Mouse (Mus musculus) hindbrain, embryonic 16.5 days (tissue): Measurements from ENCODE around the gene Ripor1. TPM values are rescaled to one million over a fixed set of nuclear protein-coding genes. Genes with fewer than 3 reads are reported as not detected.

Experiments used
- ATAC-seq: fragments of 200-750 bp; cut with Nextera tagmentation; 2 replicates; pipeline ENCODE4 v1.8.0; 2017; ENCODE audit warnings: moderate TSS enrichment, moderate library complexity
- H3K27ac ChIP-seq: fragments of 300-500 bp; sonication (generic); 2 replicates; pipeline ENCODE4 v1.5.1; 2014; ENCODE audit warnings: low read depth, mild to moderate bottlenecking, control low read depth, low read length, moderate library complexity
- H3K27me3 ChIP-seq: fragments of 300-500 bp; sonication (generic); replicated peaks from 2 replicates; pipeline ENCODE4 v1.6.1; 2014; ENCODE audit warnings: low read length; ENCODE audit not compliant: control insufficient read depth, insufficient read depth
- H3K36me3 ChIP-seq: fragments of 300-500 bp; sonication (generic); 2 replicates; pipeline ENCODE4 v1.6.1; 2014; ENCODE audit warnings: mild to moderate bottlenecking, low read length, moderate library complexity, mixed read lengths; ENCODE audit not compliant: control insufficient read depth, insufficient read depth
- H3K4me1 ChIP-seq: fragments of 300-500 bp; sonication (generic); 2 replicates; pipeline ENCODE4 v1.6.1; 2014; ENCODE audit warnings: low read depth, low read length; ENCODE audit not compliant: control insufficient read depth, insufficient read depth
- H3K4me2 ChIP-seq: fragments of 300-500 bp; sonication (generic); 2 replicates; pipeline ENCODE4 v1.6.1; 2014; ENCODE audit warnings: mild to moderate bottlenecking, low read length, control low read depth, moderate library complexity
- H3K4me3 ChIP-seq: fragments of 300-500 bp; sonication (generic); 2 replicates; pipeline ENCODE4 v1.5.1; 2014; ENCODE audit warnings: mild to moderate bottlenecking, low read length, control low read depth, moderate library complexity
- H3K9ac ChIP-seq: fragments of 300-500 bp; sonication (generic); 2 replicates; pipeline ENCODE4 v1.6.1; 2014; ENCODE audit warnings: low read depth, mild to moderate bottlenecking, control low read depth, low read length, moderate library complexity
- H3K9me3 ChIP-seq: fragments of 300-500 bp; sonication (generic); 2 replicates; pipeline ENCODE4 v1.6.1; 2014; ENCODE audit warnings: mild to moderate bottlenecking, low read length, moderate library complexity; ENCODE audit not compliant: control insufficient read depth
- WGBS: fragments of 180-500 bp; shearing (Covaris S2); extraction: QIAGEN DNeasy Blood & Tissue Kit; methylation state at CpG from one replicate; pipeline ENCODE4 v1.1.7; 2014; 5-methylcytosine and 5-hydroxymethylcytosine counted together
- polyA plus RNA-seq: library from polyadenylated mRNA; unstranded; fragments of >200 nt; fragmentation: Nextera tagmentation; extraction: Ambion mirVana; gene quantifications from 2 replicates; pipeline ENCODE4 v1.2.1, GENCODE M21; 2015

The Ripor1 gene
- polyA plus RNA-seq, 1 experiment from 2014 or later: 37.2 TPM

DNA sequence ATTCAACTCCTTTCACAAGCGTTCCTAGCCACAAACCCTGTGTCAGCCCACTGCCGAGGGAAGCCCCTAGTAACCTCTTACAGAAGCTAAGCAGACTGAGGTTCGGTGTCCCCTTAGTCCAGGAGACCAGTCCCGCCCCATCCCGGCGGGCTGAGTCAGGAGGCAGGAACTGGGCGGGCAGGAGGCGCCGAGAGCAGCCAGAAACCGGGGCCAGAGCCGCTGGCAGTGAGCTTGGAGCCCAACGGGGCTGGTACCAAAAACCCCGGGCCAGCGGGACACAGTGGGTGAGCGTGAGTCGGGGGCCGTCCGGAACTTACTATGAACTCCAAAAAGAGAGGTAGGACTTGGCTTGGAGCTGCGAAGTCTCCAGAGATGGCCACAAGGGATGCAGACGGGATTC lies 8.0 kb downstream of the Ripor1 start:
- Histone ChIP-seq H3K4me3 (peak overlapping the region; percentile 19; the same call in 1 of the 2 replicates), H3K9me3 (no peaks in the 10 kb centered on the region), H3K36me3 (peaks cover 25% of the 10 kb centered on the region), H3K9ac (no peak overlapping the region), H3K4me1 (peaks cover 12% of the 10 kb centered on the region), H3K4me2 (peak overlapping the region; percentile 84), H3K27me3 (peaks cover 2% of the 10 kb centered on the region; the same call in 1 of the 2 replicates), H3K27ac (no peak overlapping the region)
- 7% methylated on average over 20 of the region's 20 CpGs for WGBS
- ATAC-seq: peak; percentile 9; the same call in 1 of the 2 replicates

DNA sequence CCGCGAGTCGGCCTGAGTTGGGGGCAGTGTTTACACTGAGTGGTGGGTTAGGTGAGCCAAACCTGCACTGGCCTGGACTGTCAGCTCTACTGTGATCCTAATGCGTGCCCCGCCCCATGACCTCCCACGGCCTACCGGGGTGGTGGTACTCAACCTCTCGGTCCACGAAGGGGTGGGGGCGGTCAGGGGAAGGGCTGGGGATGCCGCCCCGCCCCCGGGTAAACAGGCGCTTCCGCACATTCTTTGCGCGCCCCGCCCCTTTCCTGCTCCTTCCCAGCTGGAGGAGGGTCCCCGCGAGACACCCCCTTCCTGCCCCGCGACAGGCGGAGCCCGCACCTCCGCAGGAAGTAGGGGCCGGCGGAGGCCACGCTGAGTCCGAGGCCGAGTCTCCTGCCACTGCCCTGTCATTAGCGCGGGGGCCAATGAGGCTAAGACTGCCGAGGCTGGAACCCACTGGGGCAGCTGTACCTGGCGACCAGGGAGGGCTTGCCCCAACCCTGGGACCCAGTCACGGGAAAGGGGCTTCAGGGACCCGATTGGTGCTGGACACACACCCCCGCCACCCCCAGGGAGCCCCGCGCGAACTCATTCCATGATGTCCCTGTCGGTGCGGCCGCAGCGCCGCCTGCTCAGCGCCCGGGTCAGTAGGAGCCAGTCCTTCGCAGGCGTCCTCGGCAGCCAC lies 8.9 kb downstream of the Ripor1 start:
- H3K36me3 ChIP-seq: peaks cover 33% of the 10 kb centered on the region
- H3K4me3 ChIP-seq: peak overlapping the region; percentile 39
- peak; percentile 43 for ATAC-seq
- H3K9ac ChIP-seq: peak overlapping the region; percentile 52
- H3K4me1 ChIP-seq: peaks cover 12% of the 10 kb centered on the region
- WGBS: 1% methylated on average over 49 of the region's 50 CpGs
- no peak overlapping the region for H3K27ac ChIP-seq
- peaks cover 2% of the 10 kb centered on the region; the same call in 1 of the 2 replicates for H3K27me3 ChIP-seq
- no peaks in the 10 kb centered on the region for H3K9me3 ChIP-seq
- H3K4me2 ChIP-seq: peak overlapping the region; percentile 84

DNA sequence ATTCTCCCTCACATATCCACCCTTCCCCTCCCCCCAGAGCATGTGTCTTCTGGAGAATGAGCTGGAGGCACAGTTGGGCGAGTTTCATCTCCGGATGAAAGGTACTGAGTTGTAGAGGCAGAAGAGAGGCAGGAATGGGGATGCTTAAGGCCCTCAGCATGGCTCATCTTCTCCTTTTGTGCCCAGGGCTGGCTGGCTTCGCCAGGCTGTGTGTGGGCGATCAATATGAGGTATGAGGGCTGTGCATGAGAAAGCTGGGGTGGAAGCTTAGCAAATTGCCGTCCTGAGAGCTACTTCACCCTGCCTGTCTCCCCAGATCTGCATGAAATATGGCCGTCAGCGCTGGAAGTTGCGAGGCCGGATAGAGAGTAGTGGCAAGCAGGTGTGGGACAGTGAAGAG lies 10.9 kb downstream of the Ripor1 start:
- H3K36me3 ChIP-seq: peaks cover 46% of the 10 kb centered on the region
- ATAC-seq: no peak
- H3K4me2 ChIP-seq: no peak overlapping the region
- H3K27ac ChIP-seq: no peak overlapping the region
- H3K4me3 ChIP-seq: no peak overlapping the region
- H3K9ac ChIP-seq: no peak overlapping the region
- peaks cover 12% of the 10 kb centered on the region for H3K4me1 ChIP-seq
- WGBS: 89% methylated on average over 9 of the region's 9 CpGs
- H3K27me3 ChIP-seq: peaks cover 2% of the 10 kb centered on the region; the same call in 1 of the 2 replicates
- no peaks in the 10 kb centered on the region for H3K9me3 ChIP-seq

DNA sequence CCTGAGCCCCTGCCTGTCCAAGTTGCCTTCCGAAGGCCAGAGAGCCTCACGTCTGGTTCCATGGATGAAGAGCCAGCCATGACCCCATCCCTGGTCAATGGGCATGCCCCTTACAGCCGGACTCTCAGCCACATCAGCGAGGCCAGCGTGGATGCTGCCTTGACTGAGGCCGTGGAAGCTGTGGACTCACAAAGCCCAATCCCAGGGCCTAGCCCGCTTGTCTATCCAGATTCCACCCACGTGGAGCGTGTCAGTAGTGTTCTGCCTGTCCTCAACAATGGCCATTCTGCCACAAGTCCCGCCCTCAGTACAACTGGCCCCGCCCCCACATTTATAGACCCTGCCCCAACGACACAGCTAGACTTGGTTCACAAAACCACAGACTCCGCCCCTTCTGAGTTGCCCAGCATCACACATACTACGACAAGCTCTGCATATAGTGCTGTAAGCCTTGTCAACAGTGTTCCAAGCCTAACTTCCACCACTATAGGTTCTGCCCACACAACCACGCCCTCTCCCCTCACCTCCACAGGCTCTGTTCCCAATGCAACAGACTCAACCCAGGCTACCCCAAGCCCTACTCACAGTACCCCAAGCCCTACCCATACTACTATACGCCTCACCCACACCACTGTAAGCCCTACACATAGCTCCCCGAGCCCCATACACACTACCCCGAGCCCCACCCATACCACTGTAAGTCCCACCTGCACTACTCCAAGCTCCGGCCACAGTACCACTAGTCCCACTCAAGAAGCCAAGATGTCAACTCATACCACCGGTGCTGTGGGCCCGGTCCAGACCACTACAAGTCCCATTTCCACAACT lies 12.6 kb downstream of the Ripor1 start:
- no peak overlapping the region for H3K9ac ChIP-seq
- H3K4me1 ChIP-seq: peaks cover 18% of the 10 kb centered on the region
- peaks cover 59% of the 10 kb centered on the region for H3K36me3 ChIP-seq
- ATAC-seq: no peak
- no peaks in the 10 kb centered on the region for H3K9me3 ChIP-seq
- H3K4me2 ChIP-seq: no peak overlapping the region
- H3K27me3 ChIP-seq: no peaks in the 10 kb centered on the region; the same call in 1 of the 2 replicates
- no peak overlapping the region for H3K4me3 ChIP-seq
- no peak overlapping the region for H3K27ac ChIP-seq
- 90% methylated on average over 21 of the region's 21 CpGs for WGBS

- no peak overlapping the region for H3K4me2 ChIP-seq
- H3K27me3 ChIP-seq: no peaks in the 10 kb centered on the region
- ATAC-seq: no peak
- H3K36me3 ChIP-seq: peaks cover 59% of the 10 kb centered on the region
- 97% methylated on average over 5 of the region's 5 CpGs for WGBS
- H3K27ac ChIP-seq: no peak overlapping the region
- peaks cover 16% of the 10 kb centered on the region for H3K4me1 ChIP-seq
- H3K4me3 ChIP-seq: no peak overlapping the region
- no peak overlapping the region for H3K9ac ChIP-seq
- no peaks in the 10 kb centered on the region for H3K9me3 ChIP-seq
Observed at GRCm38 (mm10) chr8:105618279-105618634, 13.2 kb downstream of the Ripor1 start.

- Histone ChIP-seq H3K4me1 (peaks cover 10% of the 10 kb centered on the region), H3K9me3 (no peaks in the 10 kb centered on the region), H3K9ac (no peak overlapping the region), H3K36me3 (peaks cover 59% of the 10 kb centered on the region), H3K4me2 (no peak overlapping the region), H3K27me3 (no peaks in the 10 kb centered on the region), H3K4me3 (no peak overlapping the region), H3K27ac (no peak overlapping the region)
- ATAC-seq: no peak
- 95% methylated on average over 19 of the region's 19 CpGs for WGBS
Observed at GRCm38 (mm10) chr8:105618892-105619591, 14.0 kb downstream of the Ripor1 start.

DNA sequence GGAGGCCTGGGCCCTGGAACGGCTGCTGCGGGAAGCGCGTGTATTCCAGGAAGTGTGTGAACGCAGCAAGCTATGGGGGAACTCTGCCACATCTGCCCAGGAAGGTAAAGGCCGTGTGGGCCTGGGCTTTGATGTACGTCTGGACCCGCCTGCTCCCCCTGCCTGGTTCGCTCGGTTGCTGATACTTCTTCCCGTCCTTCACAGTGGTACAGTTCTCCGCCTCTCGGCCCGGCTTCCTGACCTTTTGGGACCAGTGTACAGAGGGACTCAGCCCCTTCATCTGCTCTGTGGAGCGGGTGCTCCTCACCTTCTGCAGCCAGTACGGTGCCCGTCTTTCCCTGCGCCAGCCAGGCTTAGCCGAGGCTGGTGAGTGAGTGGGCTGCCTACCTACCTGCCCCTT lies 15.2 kb downstream of the Ripor1 start:
- Histone ChIP-seq H3K9me3 (no peaks in the 10 kb centered on the region), H3K27ac (no peak overlapping the region), H3K4me3 (no peak overlapping the region), H3K4me1 (peaks cover 7% of the 10 kb centered on the region; the same call in 1 of the 2 replicates), H3K36me3 (peaks cover 59% of the 10 kb centered on the region), H3K4me2 (no peak overlapping the region), H3K27me3 (no peaks in the 10 kb centered on the region), H3K9ac (no peak overlapping the region)
- 88% methylated on average over 19 of the region's 19 CpGs for WGBS
- ATAC-seq: no peak

DNA sequence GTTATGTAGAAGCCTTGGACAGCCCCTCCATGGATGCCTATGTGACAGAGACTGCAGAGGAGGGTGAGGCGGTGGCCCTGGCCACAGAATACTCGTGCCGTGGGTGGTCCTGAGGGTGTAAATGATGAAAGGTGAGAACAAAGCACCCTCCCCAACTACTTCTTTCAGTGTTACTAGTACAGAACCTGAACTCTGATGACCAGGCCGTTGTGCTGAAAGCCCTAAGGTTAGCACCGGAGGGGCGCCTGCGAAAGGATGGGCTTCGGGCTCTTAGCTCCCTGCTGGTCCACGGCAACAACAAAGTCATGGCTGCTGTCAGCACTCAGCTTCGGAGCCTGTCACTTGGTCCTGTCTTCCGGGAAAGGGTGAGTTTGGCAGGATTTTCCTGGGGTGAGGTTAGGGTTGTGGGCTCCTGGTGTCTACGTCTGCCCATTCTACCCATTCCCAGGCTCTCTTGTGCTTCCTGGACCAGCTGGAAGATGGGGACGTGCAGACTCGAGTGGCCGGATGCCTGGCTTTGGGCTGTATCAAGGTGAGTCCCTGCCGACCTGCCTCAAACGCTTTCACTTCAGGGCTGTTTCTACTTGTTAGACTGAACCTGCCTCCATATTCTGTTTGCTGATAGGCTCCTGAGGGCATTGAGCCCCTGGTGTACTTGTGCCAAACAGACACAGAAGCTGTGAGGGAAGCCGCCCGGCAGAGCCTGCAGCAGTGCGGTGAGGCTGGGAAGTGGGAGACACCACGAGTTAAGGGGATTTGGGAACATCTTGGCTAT lies 16.1 kb downstream of the Ripor1 start:
- peaks cover 53% of the 10 kb centered on the region for H3K36me3 ChIP-seq
- no peaks in the 10 kb centered on the region for H3K27me3 ChIP-seq
- H3K9me3 ChIP-seq: no peaks in the 10 kb centered on the region
- no peak overlapping the region for H3K4me3 ChIP-seq
- H3K27ac ChIP-seq: 0 out of 2 replicates have a peak overlapping the region, but pooled peaks have one; percentile 9
- H3K4me1 ChIP-seq: peaks cover 7% of the 10 kb centered on the region; the same call in 1 of the 2 replicates
- no peak for ATAC-seq
- no peak overlapping the region for H3K4me2 ChIP-seq
- WGBS: 88% methylated on average over 21 of the region's 21 CpGs
- H3K9ac ChIP-seq: 0 out of 2 replicates have a peak overlapping the region, but pooled peaks have one; percentile 23
